Mouse (Mus musculus): ENCODE results near the gene Ccdc88a. TPM values are rescaled to one million over a fixed set of nuclear protein-coding genes. Genes with fewer than 3 reads are reported as not detected.
"Not testable (repeated sequence)": the region's sequence is repeated elsewhere in the genome, so short reads cannot be mapped to it uniquely, and the experiment has no call there.

Gene Ccdc88a
- polyA plus RNA-seq, 1 experiment from 2014 or later: 36.4 TPM

DNA sequence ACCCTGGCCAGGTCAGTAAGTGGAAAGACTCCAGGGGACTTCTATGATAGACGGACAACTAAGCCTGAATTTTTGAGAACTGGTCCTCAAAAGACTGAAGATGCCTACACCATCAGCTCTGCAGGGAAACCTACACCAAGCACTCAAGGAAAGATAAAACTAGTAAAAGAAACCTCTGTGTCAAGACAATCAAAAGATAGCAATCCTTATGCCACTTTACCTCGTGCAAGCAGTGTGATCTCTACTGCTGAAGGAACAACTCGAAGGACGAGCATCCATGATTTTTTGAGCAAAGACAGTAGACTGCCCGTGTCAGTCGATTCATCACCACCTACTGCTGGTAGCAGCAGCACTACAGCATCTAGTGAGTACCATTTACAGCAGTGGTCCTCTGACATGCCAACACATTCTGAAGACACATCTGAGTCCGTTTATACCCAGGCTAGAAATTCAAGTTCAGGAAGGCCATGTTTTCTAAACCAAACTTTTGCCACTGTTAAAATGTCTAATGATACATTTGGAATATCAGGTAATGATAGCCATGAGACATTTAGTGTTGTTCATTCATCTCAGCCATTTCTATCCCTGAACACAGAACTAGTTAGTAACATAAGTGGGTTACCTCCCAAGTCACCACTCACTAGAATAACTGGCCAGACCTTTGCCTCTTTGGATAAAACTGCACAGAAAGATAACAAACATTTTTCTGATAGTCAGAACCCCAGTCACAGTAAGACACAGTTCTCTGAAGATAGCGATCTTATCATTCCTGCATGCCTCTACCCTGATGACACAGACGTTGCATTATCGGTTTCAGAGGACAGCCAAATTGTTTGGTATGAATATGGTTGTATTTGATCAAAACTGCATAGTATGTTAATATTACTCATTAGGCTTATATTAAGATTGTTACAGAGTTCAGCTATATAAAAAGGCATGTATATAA, 130.8 kb downstream of the Ccdc88a start:
- Histone ChIP-seq H3K27ac (no peak overlapping the region), H3K4me1 (no peaks in the 10 kb centered on the region), H3K9me3 (replicated peaks) (no peaks in the 10 kb centered on the region), H3K27me3 (ENCODE audit: low read depth, poor library complexity, severe bottlenecking) (no peaks in the 10 kb centered on the region), H3K36me3 (peaks cover 59% of the 10 kb centered on the region), H3K4me3 (no peak overlapping the region)
- DNase-seq (ENCODE audit: low spot score): no peak
- WGBS: 92% methylated on average over 10 of the region's 10 CpGs

- Histone ChIP-seq H3K4me3 (no peak overlapping the region), H3K27ac (no peak overlapping the region), H3K4me1 (no peaks in the 10 kb centered on the region), H3K36me3 (peaks cover 57% of the 10 kb centered on the region), H3K9me3 (replicated peaks) (no peaks in the 10 kb centered on the region), H3K27me3 (ENCODE audit: low read depth, poor library complexity, severe bottlenecking) (no peaks in the 10 kb centered on the region)
- 93% methylated on average over 2 of the region's 2 CpGs for WGBS
- no peak for DNase-seq (ENCODE audit: low spot score)
Observed at GRCm38 (mm10) chr11:29504899-29505625, 131.6 kb downstream of the Ccdc88a start.

DNA sequence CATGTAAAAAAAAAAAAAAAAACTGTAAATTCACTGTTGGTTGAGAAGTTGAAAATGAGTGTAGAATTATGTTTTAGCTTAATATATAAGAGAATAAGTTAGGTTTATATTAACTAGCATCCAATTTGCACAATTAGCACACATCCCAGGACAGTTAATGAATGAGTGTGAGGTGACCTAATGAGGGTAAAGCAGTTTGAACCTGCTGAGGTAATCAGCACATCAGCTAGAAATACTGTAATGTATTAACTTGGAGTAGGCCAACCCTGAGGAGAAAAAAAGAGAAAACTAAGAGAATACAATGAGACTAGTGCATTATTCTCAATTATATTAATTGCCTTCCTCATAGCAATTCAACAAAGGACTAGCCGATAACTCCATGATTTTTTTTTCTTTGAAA, 136.0 kb downstream of the Ccdc88a start:
- no peak overlapping the region for H3K27ac ChIP-seq
- peaks cover 7% of the 10 kb centered on the region; the same call in 1 of the 2 replicates for H3K4me1 ChIP-seq
- no peak overlapping the region for H3K4me3 ChIP-seq
- 91% methylated on average over 1 of the region's 1 CpGs for WGBS
- DNase-seq (ENCODE audit: low spot score): no peak
- H3K27me3 ChIP-seq (ENCODE audit: low read depth, poor library complexity, severe bottlenecking): no peaks in the 10 kb centered on the region
- H3K36me3 ChIP-seq: peaks cover 51% of the 10 kb centered on the region
- H3K9me3 ChIP-seq (replicated peaks): no peaks in the 10 kb centered on the region

DNA sequence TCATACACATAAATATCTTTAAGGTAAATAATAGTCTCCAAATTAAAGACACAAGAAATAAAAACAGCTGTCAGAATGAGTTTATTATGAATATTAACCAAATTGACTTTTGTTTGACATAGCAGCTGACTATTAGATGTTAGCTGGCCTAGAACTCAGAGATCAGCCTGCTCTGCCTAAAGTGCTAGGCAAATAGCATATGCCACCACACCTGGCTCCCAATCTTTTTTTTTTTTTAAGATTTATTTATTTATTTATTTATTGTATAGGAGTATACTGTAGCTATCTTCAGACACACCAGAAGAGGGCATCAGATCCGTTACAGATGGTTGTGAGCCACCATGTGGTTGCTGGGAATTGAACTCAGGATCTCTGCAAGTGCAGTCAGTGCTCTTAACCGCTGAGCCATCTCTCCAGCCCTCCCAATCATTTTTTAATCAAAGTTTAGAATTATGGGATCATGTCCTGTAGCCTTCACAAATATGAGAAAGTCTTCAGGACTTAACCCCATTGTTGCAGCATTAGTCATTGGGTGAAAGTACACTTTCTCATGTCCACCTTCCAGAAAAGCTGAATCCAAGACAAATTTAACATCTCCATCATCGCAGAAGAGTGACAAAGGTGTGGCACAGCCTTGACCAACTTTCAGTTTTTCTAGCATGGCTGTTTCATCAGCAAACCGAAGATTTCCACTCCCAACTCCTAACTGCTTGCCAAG, 139.5 kb downstream of the Ccdc88a start:
- Histone ChIP-seq H3K9me3 (replicated peaks) (no peaks in the 10 kb centered on the region), H3K4me3 (no peak overlapping the region), H3K27ac (no peak overlapping the region), H3K36me3 (peaks cover 27% of the 10 kb centered on the region), H3K4me1 (peaks cover 7% of the 10 kb centered on the region), H3K27me3 (ENCODE audit: low read depth, poor library complexity, severe bottlenecking) (no peaks in the 10 kb centered on the region)
- 91% methylated on average over 4 of the region's 4 CpGs for WGBS
- DNase-seq (ENCODE audit: low spot score): no peak

- H3K4me1 ChIP-seq: peaks cover 7% of the 10 kb centered on the region
- H3K9me3 ChIP-seq (replicated peaks): no peaks in the 10 kb centered on the region
- no peaks in the 10 kb centered on the region for H3K27me3 ChIP-seq (ENCODE audit: low read depth, poor library complexity, severe bottlenecking)
- peaks cover 27% of the 10 kb centered on the region for H3K36me3 ChIP-seq
- no peak for DNase-seq (ENCODE audit: low spot score)
- H3K4me3 ChIP-seq: peak overlapping the region; percentile 63
- peak overlapping the region; percentile 86 for H3K27ac ChIP-seq
- WGBS: 32% methylated on average over 10 of the region's 10 CpGs
Observed at GRCm38 (mm10) chr11:29514325-29514681, 140.8 kb downstream of the Ccdc88a start.

GRCm38 (mm10) chr11:29514682-29515412, 141.4 kb downstream of the Ccdc88a start, which contains the start of gene Prorsd1:
Prorsd1 (minus strand) TSS chr11:29515033.
- H3K36me3 ChIP-seq: peaks cover 26% of the 10 kb centered on the region
- no peaks in the 10 kb centered on the region for H3K9me3 ChIP-seq (replicated peaks)
- DNase-seq (ENCODE audit: low spot score): peak; percentile 95
- H3K27me3 ChIP-seq (ENCODE audit: low read depth, poor library complexity, severe bottlenecking): no peaks in the 10 kb centered on the region
- peaks cover 7% of the 10 kb centered on the region for H3K4me1 ChIP-seq
- peak within 1 kb of the TSS; percentile 86 for H3K27ac ChIP-seq
- WGBS: 3% methylated on average over 40 of the region's 40 CpGs
- H3K4me3 ChIP-seq: peak within 1 kb of the TSS; percentile 63

DNA sequence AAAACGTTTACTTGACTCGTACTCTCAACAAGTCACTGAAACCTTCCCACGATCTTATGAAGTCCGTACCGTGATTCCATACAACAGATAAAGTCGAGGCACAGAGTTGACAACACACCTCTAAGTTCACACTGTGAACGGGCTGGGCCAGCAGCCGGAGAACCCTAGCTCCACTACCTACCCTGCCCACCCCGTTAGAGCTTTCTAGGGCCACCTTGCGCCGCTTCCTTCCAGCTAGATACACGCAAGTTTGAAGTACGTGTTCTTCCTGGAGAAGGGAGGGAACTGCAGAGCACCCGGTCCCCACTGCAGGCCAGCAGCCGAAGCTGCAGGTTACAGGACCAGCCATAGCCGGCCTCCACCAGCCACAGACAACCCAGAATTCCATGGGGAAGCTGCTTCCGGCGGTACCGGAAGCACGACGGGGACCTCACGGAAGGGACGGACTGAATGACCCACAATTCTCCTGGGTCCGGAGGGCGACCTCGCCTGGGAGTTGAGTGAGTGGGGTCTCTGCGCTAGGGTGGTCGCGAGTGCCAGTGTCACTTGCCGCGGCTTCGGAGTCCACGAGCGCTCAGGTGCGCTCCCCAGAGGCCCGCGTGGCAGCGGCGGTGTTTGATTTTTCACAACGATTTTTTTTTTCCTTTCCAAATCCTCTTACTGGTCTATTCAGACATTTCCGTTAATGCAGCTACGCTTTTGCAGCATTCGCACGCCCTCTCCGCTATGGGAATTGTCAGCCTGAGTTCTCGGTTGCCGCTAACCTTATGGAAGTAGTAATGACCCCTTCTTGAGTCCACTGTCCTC, 152.7 kb downstream of the Ccdc88a start, which contains the start of gene Mtif2:
Mtif2 (plus strand) TSS at position 421 of the 807 bp plus-strand sequence.
- 3% methylated on average over 47 of the region's 47 CpGs for WGBS

GRCm38 (mm10) chr11:29538201-29538600, 164.7 kb downstream of the Ccdc88a start:
- DNase-seq (ENCODE audit: low spot score): no peak
- H3K4me1 ChIP-seq: no peaks in the 10 kb centered on the region
- peaks cover 74% of the 10 kb centered on the region for H3K36me3 ChIP-seq
- no peak overlapping the region for H3K27ac ChIP-seq
- WGBS: 100% methylated on average over 1 of the region's 1 CpGs
- no peak overlapping the region for H3K4me3 ChIP-seq
- H3K9me3 ChIP-seq (replicated peaks): no peaks in the 10 kb centered on the region
- H3K27me3 ChIP-seq (ENCODE audit: low read depth, poor library complexity, severe bottlenecking): no peaks in the 10 kb centered on the region

More for the DNA sequence above, 152.7 kb downstream of the Ccdc88a start, which contains the start of gene Mtif2:
- no peaks in the 10 kb centered on the region for H3K9me3 ChIP-seq (replicated peaks)
- H3K36me3 ChIP-seq: peaks cover 15% of the 10 kb centered on the region
- no peaks in the 10 kb centered on the region for H3K27me3 ChIP-seq (ENCODE audit: low read depth, poor library complexity, severe bottlenecking)
- H3K27ac ChIP-seq: peak within 1 kb of the TSS; percentile 94
- peak within 1 kb of the TSS; percentile 76 for H3K4me3 ChIP-seq
- H3K4me1 ChIP-seq: peaks cover 7% of the 10 kb centered on the region
- DNase-seq (ENCODE audit: low spot score): peak; percentile 92

DNA sequence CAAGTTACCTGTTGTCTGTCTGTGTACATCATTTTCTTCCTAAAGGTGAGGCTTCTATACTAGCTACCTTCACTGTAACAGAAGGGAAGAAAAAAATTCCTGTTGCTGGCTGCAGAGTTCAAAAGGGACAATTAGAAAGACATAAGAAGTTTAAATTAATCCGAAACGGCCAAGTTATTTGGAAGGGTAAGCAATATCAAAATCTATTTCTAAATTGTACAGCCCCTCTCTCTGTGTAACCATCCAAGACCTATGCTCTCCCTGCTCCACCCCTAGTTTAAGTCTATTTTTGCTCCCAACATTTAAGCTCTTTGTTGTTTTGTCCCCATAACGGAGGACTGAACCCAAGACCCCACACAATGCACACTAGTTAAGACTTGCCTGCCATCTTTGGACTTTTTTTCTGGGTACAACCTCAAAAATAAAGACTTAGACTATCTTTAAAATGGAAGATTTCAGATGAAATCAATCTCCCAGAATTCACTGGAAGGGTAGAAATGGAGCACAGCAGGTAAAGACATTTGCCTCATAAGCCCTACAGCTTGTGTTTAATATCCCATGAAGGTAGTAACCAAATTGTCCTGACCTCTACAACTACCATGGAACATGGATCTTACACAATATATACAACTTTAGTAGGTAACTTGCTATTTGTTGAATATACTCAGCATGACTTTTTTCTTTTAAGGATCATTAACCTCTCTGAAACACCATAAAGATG, 170.9 kb downstream of the Ccdc88a start:
- peaks cover 67% of the 10 kb centered on the region for H3K36me3 ChIP-seq
- no peak overlapping the region for H3K4me3 ChIP-seq
- no peaks in the 10 kb centered on the region for H3K9me3 ChIP-seq (replicated peaks)

DNA sequence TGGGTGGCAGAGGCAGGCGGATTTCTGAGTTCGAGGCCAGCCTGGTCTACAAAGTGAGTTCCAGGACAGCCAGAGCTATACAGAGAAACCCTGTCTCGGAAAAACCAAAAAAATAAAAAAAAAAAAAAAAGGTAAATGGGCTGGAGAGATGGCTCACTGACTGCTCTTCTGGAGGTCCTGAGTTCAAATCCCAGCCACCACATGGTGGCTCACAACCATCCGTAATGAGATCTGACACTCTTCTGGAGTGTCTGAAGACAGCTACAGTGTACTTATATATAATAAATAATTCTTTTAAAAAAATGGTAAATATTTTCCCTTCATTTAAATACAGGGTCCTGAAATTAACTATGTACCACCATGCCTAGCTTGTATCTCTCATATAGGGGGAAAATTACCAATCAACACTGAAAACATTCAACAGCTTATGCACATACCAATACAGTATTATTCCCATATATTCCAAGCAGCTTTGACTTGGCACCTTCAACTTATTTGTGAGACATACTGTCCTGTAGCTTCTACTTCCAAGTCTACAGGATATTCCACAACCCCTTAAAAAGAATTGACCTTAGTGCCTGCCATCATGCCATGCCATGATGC, 171.8 kb downstream of the Ccdc88a start:
- WGBS: 90% methylated on average over 4 of the region's 4 CpGs
- H3K4me3 ChIP-seq; H3K27me3 ChIP-seq (ENCODE audit: low read depth, poor library complexity, severe bottlenecking); DNase-seq (ENCODE audit: low spot score); H3K27ac ChIP-seq; H3K9me3 ChIP-seq (replicated peaks): not testable (repeated sequence)
- peaks cover 63% of the 10 kb centered on the region for H3K36me3 ChIP-seq
- H3K4me1 ChIP-seq: peaks cover 11% of the 10 kb centered on the region

More for the DNA sequence above, 170.9 kb downstream of the Ccdc88a start:
- H3K27ac ChIP-seq: no peak overlapping the region
- no peak for DNase-seq (ENCODE audit: low spot score)
- H3K4me1 ChIP-seq: peaks cover 11% of the 10 kb centered on the region
- WGBS: 95% methylated on average over 3 of the region's 3 CpGs
- H3K27me3 ChIP-seq (ENCODE audit: low read depth, poor library complexity, severe bottlenecking): no peaks in the 10 kb centered on the region

GRCm38 (mm10) chr11:29546297-29546696, 172.8 kb downstream of the Ccdc88a start:
- H3K27me3 ChIP-seq (ENCODE audit: low read depth, poor library complexity, severe bottlenecking); H3K9me3 ChIP-seq (replicated peaks); DNase-seq (ENCODE audit: low spot score): not testable (repeated sequence)
- Histone ChIP-seq H3K4me1 (peaks cover 11% of the 10 kb centered on the region), H3K27ac (peak overlapping the region; percentile 95; the same call in 1 of the 2 replicates), H3K4me3 (peak overlapping the region; percentile 74), H3K36me3 (peaks cover 53% of the 10 kb centered on the region)
- 95% methylated on average over 2 of the region's 2 CpGs for WGBS

Measured in limb, embryonic 10.5 days (tissue).